Mouse (Mus musculus) liver, adult 2 months (tissue): ENCODE data around the gene Gm4846. TPM values are rescaled to one million over a fixed set of nuclear protein-coding genes. Genes with fewer than 3 reads are reported as not detected.
"Not testable (repeated sequence)": the region's sequence is repeated elsewhere in the genome, so short reads cannot be mapped to it uniquely, and the experiment has no call there.

Experiments used
- DNase-seq: peaks from one replicate; pipeline ENCODE4 v3.0.0-alpha.2; 2011; ENCODE audit warnings: low read depth, low spot score; ENCODE audit errors: extremely low read depth
- H3K27ac ChIP-seq: fragments of 200-500 bp; replicated peaks from 2 replicates; pipeline ENCODE4 v1.5.1; 2012; ENCODE audit warnings: low read depth, mild to moderate bottlenecking, control low read depth, inconsistent platforms, low read length; ENCODE audit not compliant: insufficient read depth
- H3K27me3 ChIP-seq: fragments of 200-500 bp; 2 replicates; pipeline ENCODE4 v1.6.1; 2012; ENCODE audit warnings: mild to moderate bottlenecking, moderate library complexity, low read length, inconsistent platforms; ENCODE audit not compliant: control insufficient read depth, insufficient read depth
- H3K36me3 ChIP-seq: fragments of 200-500 bp; 2 replicates; pipeline ENCODE4 v1.6.1; 2012; ENCODE audit warnings: low read length, inconsistent platforms; ENCODE audit not compliant: control insufficient read depth, insufficient read depth
- H3K4me1 ChIP-seq: fragments of 200-500 bp; 2 replicates; pipeline ENCODE4 v1.6.1; 2011; ENCODE audit warnings: low read length; ENCODE audit not compliant: control insufficient read depth, insufficient read depth
- H3K4me3 ChIP-seq: fragments of 200-500 bp; 2 replicates; pipeline ENCODE4 v1.5.1; 2011; ENCODE audit warnings: low read depth, mild to moderate bottlenecking, control low read depth, low read length, moderate library complexity; ENCODE audit not compliant: insufficient read depth
- H3K79me2 ChIP-seq: fragments of 200-500 bp; 2 replicates; pipeline ENCODE4 v1.6.1; 2012; ENCODE audit warnings: inconsistent platforms, mild to moderate bottlenecking, low read length, moderate library complexity; ENCODE audit not compliant: control insufficient read depth, insufficient read depth
- H3K9ac ChIP-seq: fragments of 200-500 bp; 2 replicates; pipeline ENCODE4 v1.6.1; 2012; ENCODE audit warnings: low read depth, mild to moderate bottlenecking, control low read depth, inconsistent platforms, low read length
- CTCF ChIP-seq: fragments of 200-500 bp; IDR thresholded peaks from 2 replicates; pipeline ENCODE4 v1.5.1; 2011; ENCODE audit warnings: low read depth, low read length, control low read depth
- POLR2A ChIP-seq: fragments of 200-500 bp; IDR thresholded peaks from 2 replicates; pipeline ENCODE4 v1.6.1; 2011; ENCODE audit warnings: low read length, control low read depth; ENCODE audit not compliant: insufficient read depth; ENCODE audit errors: extremely low read depth
- WGBS: fragments of 180-500 bp; shearing (Covaris S2); methylation state at CpG from one replicate; pipeline ENCODE4 v1.1.7; 2018; 5-methylcytosine and 5-hydroxymethylcytosine counted together
- polyA plus RNA-seq: library from polyadenylated mRNA; depleted of rRNA; stranded (reverse); fragments of >200 nt; gene quantifications from 2 replicates; pipeline ENCODE4 v1.2.3, GENCODE M21; 2012; rRNA removed
- total RNA-seq: library from RNA; depleted of rRNA; stranded (reverse); fragments of >200 nt; gene quantifications from 2 replicates; pipeline ENCODE4 v1.2.3, GENCODE M21; 2014; rRNA removed

The Gm4846 gene
- total RNA-seq, result 0.09 TPM in 1 of 2 replicates, not detected in the other
- polyA plus RNA-seq, result not detected in 2 replicates

DNA sequence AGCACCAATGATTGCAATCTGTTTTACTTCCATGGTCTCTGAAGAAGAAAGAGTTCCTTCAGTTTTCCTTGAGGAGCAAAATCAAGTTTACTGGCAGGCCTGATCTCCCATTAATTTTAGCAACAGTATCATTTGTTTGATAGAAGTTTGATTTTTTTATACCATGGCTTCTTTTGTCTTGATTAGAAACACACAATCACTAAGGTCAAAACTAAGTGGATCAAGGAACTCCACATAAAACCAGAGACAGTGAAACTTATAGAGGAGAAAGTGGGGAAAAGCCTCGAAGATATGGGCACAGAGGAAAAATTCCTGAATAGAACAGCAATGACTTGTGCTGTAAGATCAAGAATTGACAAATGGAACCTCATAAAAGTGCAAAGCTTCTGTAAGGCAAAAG is at the start of gene Gm4846:
Gene Gm4846, minus strand, starts transcription at position 101 of the 400 bp plus-strand sequence.
- not testable (repeated sequence) for H3K4me1 ChIP-seq, H3K79me2 ChIP-seq, H3K27ac ChIP-seq, DNase-seq, H3K27me3 ChIP-seq, H3K4me3 ChIP-seq, H3K9ac ChIP-seq, H3K36me3 ChIP-seq
- WGBS, result 27% methylated on average over 1 of the region's 1 CpGs

DNA sequence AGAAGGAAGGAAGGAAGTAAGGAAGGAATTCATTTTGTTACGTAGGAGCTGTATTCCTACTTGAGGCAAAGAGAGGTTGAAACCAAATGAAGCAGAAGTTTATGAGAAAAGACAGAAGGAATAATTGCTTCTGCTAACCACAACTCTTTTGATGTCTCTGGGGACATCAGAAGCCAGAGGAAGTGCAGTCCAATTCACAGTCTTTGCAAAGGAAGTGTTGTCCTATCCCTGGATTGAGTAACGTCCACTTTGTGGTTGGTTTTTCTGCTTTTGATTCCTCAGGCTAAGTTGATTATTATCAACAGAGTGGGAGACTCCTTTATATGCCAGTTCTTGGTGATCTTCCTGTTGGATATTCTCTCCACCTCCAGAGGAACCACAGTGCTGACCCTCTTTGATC is 34.1 kb upstream of the Gm4846 start:
- not testable (repeated sequence) for H3K4me3 ChIP-seq, DNase-seq, H3K27me3 ChIP-seq, H3K9ac ChIP-seq, H3K27ac ChIP-seq, H3K79me2 ChIP-seq, H3K4me1 ChIP-seq, H3K36me3 ChIP-seq
- 72% methylated on average over 2 of the region's 2 CpGs for WGBS

DNA sequence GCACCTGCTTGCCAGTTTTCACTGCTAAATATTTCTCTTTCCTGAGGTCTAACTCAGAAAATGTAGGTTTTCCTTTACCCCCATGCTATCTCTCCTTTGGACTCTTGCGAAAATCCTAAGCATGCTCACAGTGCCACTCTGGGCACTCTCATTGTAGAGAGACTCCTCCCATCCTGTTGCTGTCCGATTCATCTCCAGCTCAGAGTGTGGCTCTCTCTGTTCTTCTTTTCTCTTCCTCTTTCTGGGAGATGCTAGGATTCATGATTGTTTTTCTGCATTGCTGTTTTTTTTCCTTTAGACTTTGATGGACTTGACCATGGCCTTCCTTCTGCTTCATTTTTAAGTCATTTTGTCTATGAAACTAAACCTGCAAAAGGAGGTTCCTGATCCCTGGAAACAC is 27.3 kb upstream of the Gm4846 start:
- not testable (repeated sequence) for H3K9ac ChIP-seq, H3K4me3 ChIP-seq, H3K27ac ChIP-seq, DNase-seq, H3K27me3 ChIP-seq, H3K79me2 ChIP-seq, H3K36me3 ChIP-seq, H3K4me1 ChIP-seq
- WGBS, result 77% methylated on average over 2 of the region's 2 CpGs

DNA sequence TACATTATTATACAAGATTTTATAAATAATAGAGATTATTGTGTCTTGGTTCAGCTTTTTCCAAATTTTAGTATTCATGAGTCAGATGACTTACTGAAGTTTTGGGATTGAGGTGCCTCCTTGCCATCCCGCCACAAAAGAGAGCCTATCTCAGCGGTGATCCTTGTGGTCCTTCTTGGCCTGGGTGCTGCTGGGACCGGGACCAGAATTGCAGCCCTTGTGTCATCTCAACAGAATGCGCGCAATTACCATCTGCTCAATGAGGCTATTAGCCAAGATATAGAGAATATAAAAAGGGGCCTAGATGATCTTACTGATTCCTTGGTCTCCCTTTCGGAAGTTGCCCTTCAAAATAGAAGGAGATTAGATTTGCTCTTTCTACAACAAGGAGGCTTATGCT is 22.2 kb upstream of the Gm4846 start:
- not testable (repeated sequence) for H3K27me3 ChIP-seq, H3K27ac ChIP-seq, H3K4me3 ChIP-seq, H3K79me2 ChIP-seq, H3K4me1 ChIP-seq, H3K36me3 ChIP-seq, DNase-seq, H3K9ac ChIP-seq
- WGBS, result 88% methylated on average over 6 of the region's 6 CpGs

DNA sequence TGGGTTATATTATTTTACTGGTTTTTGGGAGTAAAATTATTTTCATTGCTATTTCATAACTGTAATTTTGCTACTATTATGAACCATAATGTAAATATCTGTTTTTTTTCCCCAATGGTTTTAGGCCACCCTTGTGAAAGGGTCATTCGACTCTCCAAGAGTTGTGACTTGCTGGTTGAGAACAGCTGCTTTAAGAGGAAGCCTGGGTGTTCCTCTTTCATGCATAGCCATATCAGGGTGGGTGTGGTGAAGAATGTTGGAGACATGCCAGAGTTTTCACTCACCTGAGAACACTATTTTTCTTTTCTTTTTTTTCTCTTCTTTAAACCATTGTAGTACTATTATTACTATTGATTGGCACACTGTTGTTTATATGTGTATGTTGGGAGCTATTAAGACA is 19.2 kb upstream of the Gm4846 start:
- no peaks in the 10 kb centered on the region for H3K4me1 ChIP-seq
- H3K79me2 ChIP-seq, result no peaks in the 10 kb centered on the region
- no peak for DNase-seq
- H3K9ac ChIP-seq, result no peak overlapping the region
- no peak overlapping the region for H3K27ac ChIP-seq
- H3K36me3 ChIP-seq, result no peaks in the 10 kb centered on the region
- no peak for TF ChIP-seq POLR2A
- TF ChIP-seq CTCF, result no peak
- no peak overlapping the region for H3K4me3 ChIP-seq
- H3K27me3 ChIP-seq, result no peaks in the 10 kb centered on the region
- WGBS, result 79% methylated on average over 1 of the region's 1 CpGs

DNA sequence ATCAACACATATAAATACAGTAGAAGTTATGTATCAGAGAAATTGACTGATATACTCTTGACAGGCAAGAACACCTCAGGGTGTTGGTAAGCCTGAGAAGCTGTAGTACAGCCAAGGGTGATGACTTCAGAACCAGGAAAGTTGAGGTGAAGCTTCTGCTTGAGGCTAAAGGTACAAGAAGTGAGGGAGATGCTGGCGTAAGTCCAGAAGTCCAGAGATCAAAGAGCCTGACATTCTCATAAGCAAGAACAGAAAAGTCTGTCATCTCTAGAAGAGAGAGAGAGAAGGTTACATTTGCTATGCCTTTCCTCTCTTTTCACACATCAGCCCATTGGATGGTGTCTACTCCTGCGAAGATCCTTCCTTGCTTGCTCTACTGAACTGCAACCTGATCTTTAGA is 6.8 kb upstream of the Gm4846 start:
- H3K79me2 ChIP-seq, H3K4me3 ChIP-seq, H3K27ac ChIP-seq, DNase-seq, H3K27me3 ChIP-seq, H3K36me3 ChIP-seq, H3K4me1 ChIP-seq, H3K9ac ChIP-seq: not testable (repeated sequence)
- 85% methylated on average over 2 of the region's 2 CpGs for WGBS

DNA sequence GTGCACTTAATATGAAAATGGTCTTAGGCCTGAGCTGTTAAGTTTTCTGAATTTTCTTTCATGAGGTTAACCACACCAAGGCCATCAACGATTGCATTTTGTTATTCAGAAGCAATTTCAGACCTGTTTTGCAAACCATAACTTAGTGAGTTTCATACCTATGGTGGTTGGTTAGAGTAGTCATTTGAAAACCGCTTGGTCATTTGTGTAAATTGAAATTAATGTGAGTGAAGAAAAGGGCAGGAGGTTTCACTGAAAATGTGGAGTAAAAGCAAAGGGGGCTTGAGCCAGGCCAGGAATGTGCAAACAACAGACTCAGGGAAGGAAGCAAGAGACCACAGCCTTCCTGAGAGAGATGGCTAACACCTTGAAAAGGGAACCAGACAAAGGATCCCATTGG is 17.9 kb downstream of the Gm4846 start:
- H3K36me3 ChIP-seq, result no peaks in the 10 kb centered on the region
- no peaks in the 10 kb centered on the region for H3K4me1 ChIP-seq
- H3K79me2 ChIP-seq, result no peaks in the 10 kb centered on the region
- no peaks in the 10 kb centered on the region for H3K27me3 ChIP-seq
- 69% methylated on average over 2 of the region's 2 CpGs for WGBS
- H3K4me3 ChIP-seq, result no peak overlapping the region
- no peak for DNase-seq
- no peak overlapping the region for H3K9ac ChIP-seq
- no peak for TF ChIP-seq POLR2A
- TF ChIP-seq CTCF, result no peak
- no peak overlapping the region for H3K27ac ChIP-seq
